ENCODE assay signal across 8 mouse cellular contexts in genomic region chr2:163788484-163788883, GRCm38 (mm10). TPM values are rescaled to one million over a fixed set of nuclear protein-coding genes. Genes with fewer than 3 reads are reported as not detected.
DNase-seq lines count a peak whose midpoint lies in the region; ATAC-seq and TF ChIP-seq lines count a peak whose summit lies in the region.

No protein-coding gene starts in this region.

- no peaks in the 10 kb centered on the region for H3K4me1 ChIP-seq in forebrain, postnatal 0 days (ENCODE audit: insufficient read depth)
- no peaks in the 10 kb centered on the region for H3K4me1 ChIP-seq in forebrain, embryonic 12.5 days

- no peaks in the 10 kb centered on the region for H3K36me3 ChIP-seq in forebrain, postnatal 0 days (ENCODE audit: insufficient read depth)
- H3K36me3 ChIP-seq in forebrain, embryonic 12.5 days (replicated peaks) = no peaks in the 10 kb centered on the region

- peak; percentile 66 for DNase-seq in forebrain, postnatal 0 days
- peak; percentile 60 for DNase-seq in R1 (ENCODE audit: low read depth, low spot score)
- DNase-seq in cerebellum, postnatal 25 days = peak; percentile 73 to 82
- DNase-seq in gastrocnemius, postnatal 4 days (ENCODE audit: low spot score in 2 of 2) = peak; percentile 39 to 76
- peak; percentile 41 to 78 for DNase-seq in layer of hippocampus, adult 8-10 months (ENCODE audit: low spot score in 2 of 2)
- DNase-seq in lung, postnatal 14 days = peak; percentile 82
- peak; percentile 64 for DNase-seq in skeletal muscle tissue, adult 2 months (ENCODE audit: low read depth, low spot score)

- no peak overlapping the region for H3K27ac ChIP-seq in forebrain, postnatal 0 days (ENCODE audit: low read depth, low read length)
- H3K27ac ChIP-seq in forebrain, embryonic 12.5 days = no peak overlapping the region

- no peak overlapping the region for H3K4me2 ChIP-seq in forebrain, postnatal 0 days (ENCODE audit: low read depth)
- H3K4me2 ChIP-seq in forebrain, embryonic 12.5 days = no peak overlapping the region

- 79% methylated on average over 4 of the region's 4 CpGs for WGBS in forebrain, postnatal 0 days
- 71% methylated on average over 4 of the region's 4 CpGs for WGBS in forebrain, embryonic 12.5 days

- H3K9me3 ChIP-seq in forebrain, postnatal 0 days (ENCODE audit: low read length) = no peaks in the 10 kb centered on the region
- no peaks in the 10 kb centered on the region for H3K9me3 ChIP-seq in forebrain, embryonic 12.5 days

- no peaks in the 10 kb centered on the region for H3K27me3 ChIP-seq in forebrain, postnatal 0 days (ENCODE audit: insufficient read depth, low read length)
- H3K27me3 ChIP-seq in forebrain, embryonic 12.5 days = no peaks in the 10 kb centered on the region

- no peak overlapping the region for H3K4me3 ChIP-seq in forebrain, postnatal 0 days (ENCODE audit: low read depth, low read length)
- no peak overlapping the region for H3K4me3 ChIP-seq in forebrain, embryonic 12.5 days (replicated peaks)

- TF ChIP-seq CTCF in forebrain, postnatal 0 days (IDR thresholded peaks at IDR 0.05; ENCODE audit: low read depth) = peak; percentile 76

- no peak overlapping the region for H3K9ac ChIP-seq in forebrain, postnatal 0 days
- no peak overlapping the region for H3K9ac ChIP-seq in forebrain, embryonic 12.5 days

- 0 out of 2 replicates have a peak, but pooled peaks have one; percentile 29 for ATAC-seq in forebrain, postnatal 0 days
- ATAC-seq in forebrain, embryonic 12.5 days (ENCODE audit: low FRiP score) = no peak

RNA-seq across cellular contexts. Expression of gene Ccn5, which starts 32.2 kb away (rescaled TPM):
- not detected in 2 replicates for total RNA-seq in forebrain, postnatal 0 days (2014; rRNA removed)
- 0.31 and 0.43 TPM in 2 replicates for polyA plus RNA-seq in forebrain, postnatal 0 days (2015; fragmentation: Nextera tagmentation; extraction: Ambion mirVana)
- polyA plus RNA-seq in forebrain, embryonic 12.5 days (2016; fragmentation: Nextera tagmentation; extraction: Ambion mirVana) = 0.15 and 0.28 TPM in 2 replicates
- under 1 TPM; 0.91 to 0.93 TPM for total RNA-seq in gastrocnemius, postnatal 4 days (2021)
- total RNA-seq in layer of hippocampus, adult 8-10 months (2022) = under 1 TPM in 2 of 4 experiments, not detected in 2; 0.29 to 0.61 TPM

RNA-seq across cellular contexts. Expression of gene Ada, which starts 38.4 kb away (rescaled TPM):
- total RNA-seq in forebrain, postnatal 0 days (2014; rRNA removed) = 4.3 and 6.2 TPM in 2 replicates
- 4.6 and 5.4 TPM in 2 replicates for polyA plus RNA-seq in forebrain, postnatal 0 days (2015; fragmentation: Nextera tagmentation; extraction: Ambion mirVana)
- 7.3 and 7.9 TPM in 2 replicates for polyA plus RNA-seq in forebrain, embryonic 12.5 days (2016; fragmentation: Nextera tagmentation; extraction: Ambion mirVana)
- 1 to 10 TPM; 2.6 to 2.9 TPM for total RNA-seq in gastrocnemius, postnatal 4 days (2021)
- 1 to 10 TPM in 3 of 4 experiments, under 1 TPM in 1; 0.73 to 1.6 (median 1.5) TPM for total RNA-seq in layer of hippocampus, adult 8-10 months (2022)
